Mouse (Mus musculus) hindbrain, embryonic 16.5 days (tissue): Measurements from ENCODE around the gene Eif2s2. TPM values are rescaled to one million over a fixed set of nuclear protein-coding genes. Genes with fewer than 3 reads are reported as not detected.

ENCODE experiments used
- polyA plus RNA-seq: library from polyadenylated mRNA; unstranded; fragments of >200 nt; fragmentation: Nextera tagmentation; extraction: Ambion mirVana; gene quantifications from 2 replicates; pipeline ENCODE4 v1.2.1, GENCODE M21; 2015

Gene Eif2s2
- polyA plus RNA-seq, 1 experiment from 2014 or later: 58.4 TPM

Other genes starting within 250 kb of the Eif2s2 start
- gene Chmp4b, start 241.2 kb downstream of the Eif2s2 start, polyA plus RNA-seq: 23.0 and 32.2 TPM in 2 replicates
- gene Gm14214, start 122.9 kb downstream of the Eif2s2 start, polyA plus RNA-seq: not detected in 2 replicates
- gene Raly, start 101.8 kb downstream of the Eif2s2 start, polyA plus RNA-seq: 22.8 and 23.4 TPM in 2 replicates
- 1.0 and 1.1 TPM in 2 replicates for gene a, start 101.5 kb downstream of the Eif2s2 start, polyA plus RNA-seq
- gene Gm14226, start 125.3 kb upstream of the Eif2s2 start, polyA plus RNA-seq: 0.19 and 0.21 TPM in 2 replicates
- 33.3 and 36.6 TPM in 2 replicates for gene Ahcy, start 181.6 kb upstream of the Eif2s2 start, polyA plus RNA-seq
- gene Itch, start 240.6 kb upstream of the Eif2s2 start, polyA plus RNA-seq: 33.6 and 37.9 TPM in 2 replicates